Mouse (Mus musculus) gastrocnemius, postnatal 25 days (tissue): ENCODE data around the gene Nsmce4a. TPM values are rescaled to one million over a fixed set of nuclear protein-coding genes. Genes with fewer than 3 reads are reported as not detected.

Source experiments
- DNase-seq: peaks from one replicate; pipeline ENCODE4 v3.0.0; 2022
- total RNA-seq, 2 experiments: library from RNA; stranded (reverse); gene quantifications; 1 replicate in 1 of 2; 2 replicates in 1 of 2; pipeline ENCODE4 v1.2.3; 2021

Nsmce4a gene
- total RNA-seq, 2 experiments from 2014 or later: 25.8 to 26.5 TPM

- DNase-seq: no peak
Measured at GRCm38 (mm10) chr7:130578066-130578465, 5.1 kb upstream of the Nsmce4a start.

DNA sequence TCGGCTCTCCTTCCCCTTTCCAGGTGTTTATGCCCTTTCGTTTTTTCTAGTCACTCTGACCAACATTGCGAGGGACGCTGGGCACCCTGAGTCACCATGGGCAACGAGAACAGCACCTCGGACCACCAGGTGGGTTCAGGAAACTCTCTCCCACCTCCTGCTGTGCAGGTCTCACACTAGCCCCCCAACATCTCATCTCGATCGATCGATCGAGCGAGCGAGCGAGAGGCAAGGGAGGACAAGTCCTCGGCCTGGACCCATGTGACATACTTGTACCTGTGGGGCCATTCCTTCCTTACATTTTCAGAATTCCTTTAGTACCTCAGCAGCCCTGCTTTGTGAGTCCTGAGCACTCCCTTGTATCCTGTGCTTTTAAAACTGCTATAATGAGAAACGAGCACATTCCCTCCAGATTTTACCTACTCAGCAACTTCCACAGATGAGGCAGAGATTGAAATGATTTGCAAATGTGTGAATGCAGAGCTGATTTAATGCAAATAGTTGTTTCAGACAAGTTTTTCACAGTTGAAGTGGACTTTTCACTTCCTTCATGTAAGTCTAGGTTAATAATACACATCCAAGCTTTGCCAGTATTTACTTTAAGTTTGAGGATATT lies 4.6 kb upstream of the Nsmce4a start, which contains the start of gene Tacc2:
TSS of gene Tacc2 (plus strand) at position 51 of the 616 bp plus-strand sequence.
- DNase-seq: no peak

DNA sequence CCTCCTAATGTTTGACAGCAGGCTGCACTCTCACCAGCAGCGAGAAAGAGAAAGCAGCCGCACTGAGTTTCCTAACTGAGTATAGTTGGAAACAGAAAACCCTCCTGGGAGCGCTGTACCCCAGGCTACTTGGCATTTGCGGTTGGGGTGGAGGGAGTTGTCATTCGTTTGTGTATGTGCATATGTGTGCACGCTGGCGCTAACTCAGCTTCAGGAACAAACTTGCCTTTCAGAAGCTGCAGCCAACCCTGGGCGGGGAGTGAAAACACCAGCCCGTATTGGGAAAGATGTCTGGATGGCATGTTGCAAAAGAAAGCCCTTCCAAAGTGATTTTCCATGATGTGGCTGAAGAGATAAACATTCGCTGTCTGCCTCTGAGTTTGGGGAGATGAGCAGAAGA lies 4.1 kb upstream of the Nsmce4a start:
- no peak for DNase-seq

- no peak for DNase-seq
Measured at GRCm38 (mm10) chr7:130574211-130574991, 1.5 kb upstream of the Nsmce4a start.

- no peak for DNase-seq
Measured at GRCm38 (mm10) chr7:130573746-130574145, 828 bp upstream of the Nsmce4a start.

GRCm38 (mm10) chr7:130570472-130570871 lies 2.4 kb downstream of the Nsmce4a start:
- no peak for DNase-seq

GRCm38 (mm10) chr7:130568783-130569436 lies 4.0 kb downstream of the Nsmce4a start:
- DNase-seq: peak; percentile 80

DNA sequence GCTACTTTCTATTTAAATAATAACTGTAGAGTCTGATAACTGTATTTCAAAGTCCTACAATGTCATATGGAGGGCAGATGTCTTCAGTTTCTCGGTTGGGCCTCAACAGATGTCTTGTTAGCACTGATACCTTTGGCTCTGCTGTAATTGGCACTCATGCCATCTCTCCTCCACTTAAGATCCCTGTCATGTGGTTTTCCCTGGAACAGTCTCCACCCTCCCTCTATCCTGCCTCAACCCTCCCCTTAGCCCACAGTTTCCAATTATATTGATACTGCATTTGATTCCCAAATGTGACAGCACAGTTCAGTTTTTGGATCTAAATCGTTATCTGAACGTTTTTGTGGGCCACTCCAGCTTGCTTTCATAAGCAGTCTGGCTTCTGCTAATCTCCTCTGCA lies 8.3 kb downstream of the Nsmce4a start:
- DNase-seq: peak; percentile 31

GRCm38 (mm10) chr7:130563880-130564279 lies 9.0 kb downstream of the Nsmce4a start:
- no peak for DNase-seq

DNA sequence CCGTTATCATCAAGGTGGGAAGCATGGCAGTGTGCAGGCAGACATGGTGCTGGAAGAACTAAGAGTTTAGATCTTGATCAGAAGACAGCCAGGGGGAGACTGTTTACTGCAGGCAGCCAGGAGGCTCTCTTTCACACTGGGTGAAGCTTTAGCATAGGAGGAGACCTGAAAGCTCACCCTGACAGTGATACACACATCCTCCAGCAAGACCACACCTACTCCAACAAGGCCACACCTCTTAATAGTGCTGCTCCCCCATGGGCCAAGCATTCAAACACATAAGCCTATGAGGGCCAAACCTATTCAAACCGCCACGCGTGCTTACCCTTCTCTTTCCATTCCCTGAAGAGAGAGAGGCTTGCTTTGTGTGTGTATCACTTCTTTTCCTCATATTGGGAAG lies 9.6 kb downstream of the Nsmce4a start:
- no peak for DNase-seq

GRCm38 (mm10) chr7:130560933-130561332 lies 12.0 kb downstream of the Nsmce4a start:
- no peak for DNase-seq

DNA sequence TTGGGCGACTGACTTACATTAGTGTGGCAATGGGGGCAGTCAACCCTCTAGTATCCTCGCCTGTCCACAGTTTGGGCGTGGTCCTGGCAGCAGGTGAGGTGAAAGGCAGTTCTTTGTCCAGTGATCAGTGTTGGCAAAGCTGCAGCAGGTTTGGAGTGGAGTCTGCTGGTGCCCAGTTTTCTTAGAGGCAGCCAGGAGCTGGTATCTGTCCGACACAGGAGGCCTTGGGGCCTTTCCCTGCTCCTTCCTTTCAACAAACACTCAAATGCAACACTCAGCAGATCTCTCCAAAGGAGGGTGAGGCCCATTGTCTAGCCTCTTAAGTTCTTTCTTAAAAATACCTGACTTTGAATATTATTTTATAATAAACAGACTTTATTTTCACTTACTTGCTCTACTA lies 14.3 kb downstream of the Nsmce4a start:
- no peak for DNase-seq

DNA sequence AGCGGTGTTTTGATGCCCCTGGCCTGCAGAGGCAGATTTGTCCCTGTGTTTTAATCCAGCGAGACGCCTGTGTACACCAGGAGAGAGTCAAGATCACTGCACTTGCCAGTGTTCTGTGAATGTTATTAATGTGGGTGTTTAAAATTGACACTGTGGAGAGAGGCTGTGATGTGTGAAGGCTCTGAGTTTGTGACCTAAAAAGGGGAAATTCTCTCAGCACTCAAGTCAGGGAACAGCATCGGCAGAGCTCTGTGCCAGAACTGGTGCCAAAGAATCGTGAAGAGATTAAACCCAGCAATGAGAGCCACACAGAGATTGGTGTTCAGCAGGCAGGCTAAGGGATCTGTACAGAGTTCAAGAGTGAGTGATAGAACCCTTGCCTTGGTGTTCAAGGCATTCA lies 17.3 kb downstream of the Nsmce4a start:
- no peak for DNase-seq

- no peak for DNase-seq
Measured at GRCm38 (mm10) chr7:130553321-130553720, 19.6 kb downstream of the Nsmce4a start.

DNA sequence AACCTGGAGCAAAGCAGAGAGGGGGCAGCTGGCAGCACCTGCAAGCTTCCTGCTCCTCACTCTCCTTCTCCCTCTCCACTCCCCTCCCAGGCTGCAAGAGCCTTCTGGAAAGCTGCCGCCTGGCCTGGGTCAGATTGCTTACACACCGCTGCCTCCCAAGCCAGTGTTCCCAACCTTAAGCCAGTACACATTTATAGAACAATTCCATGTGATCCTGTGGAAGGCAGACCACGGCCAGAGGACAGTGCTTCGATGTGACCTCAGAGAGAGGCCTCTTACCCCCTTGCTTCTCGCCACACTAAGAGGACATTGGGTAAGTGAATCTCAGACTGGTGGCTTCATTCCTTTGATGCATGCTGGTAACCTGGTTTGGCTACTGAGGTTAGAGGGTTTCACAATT lies 20.1 kb downstream of the Nsmce4a start:
- DNase-seq: peak; percentile 88

GRCm38 (mm10) chr7:130547635-130548175 lies 25.2 kb downstream of the Nsmce4a start:
- no peak for DNase-seq

DNA sequence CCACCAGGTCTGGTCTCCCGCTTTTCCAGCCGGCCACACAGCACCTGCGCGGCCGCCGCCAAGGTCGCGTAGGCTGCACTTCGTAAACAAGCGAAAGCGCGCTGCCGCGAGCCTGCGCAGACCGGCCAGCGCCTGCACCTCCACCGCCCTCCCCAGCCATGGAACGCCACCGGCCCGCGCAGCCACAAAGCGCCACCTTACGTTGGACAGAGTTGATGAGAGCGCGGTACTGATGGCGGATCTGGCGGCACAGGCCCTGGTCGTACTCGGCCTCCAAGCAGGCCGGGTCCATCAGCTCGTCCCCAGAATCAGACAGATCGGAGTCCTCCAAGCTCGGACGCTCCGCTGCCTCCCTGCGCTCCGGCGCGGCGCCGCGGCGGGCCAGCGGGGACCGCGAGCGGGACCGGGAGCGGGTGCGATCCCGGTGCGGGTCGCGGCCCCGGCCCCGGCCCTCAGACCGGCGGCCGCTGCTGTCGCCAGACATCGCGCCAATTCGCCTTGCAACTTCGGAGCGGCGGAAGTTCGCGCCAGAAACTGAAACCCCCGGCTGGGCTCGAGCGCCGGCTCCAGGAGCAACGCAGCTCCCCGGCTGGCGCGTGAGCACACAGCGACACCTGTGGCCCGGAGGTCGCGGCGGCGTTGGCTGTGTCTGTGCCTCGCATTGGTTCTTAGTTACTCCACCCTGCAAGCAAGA lies 26.0 kb downstream of the Nsmce4a start:
- peak; percentile 92 for DNase-seq

DNA sequence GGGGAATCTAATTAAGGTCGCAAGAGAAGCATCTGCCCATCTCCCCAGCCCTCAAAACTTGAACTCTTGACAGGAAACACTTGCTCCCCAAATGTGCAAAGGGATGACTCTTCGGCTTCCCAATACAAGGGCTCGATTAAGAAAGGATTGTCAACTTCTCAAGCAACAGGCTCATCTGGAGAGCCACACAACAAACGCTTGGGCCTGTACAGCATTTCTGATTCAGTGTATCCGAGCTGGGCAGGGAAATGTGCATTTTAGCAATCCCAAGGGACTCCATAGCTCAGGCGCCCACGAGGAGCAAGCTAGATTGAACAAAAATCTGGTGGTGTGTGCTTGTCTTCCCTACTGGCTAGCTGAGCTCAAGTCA lies 26.5 kb downstream of the Nsmce4a start:
- no peak for DNase-seq

DNA sequence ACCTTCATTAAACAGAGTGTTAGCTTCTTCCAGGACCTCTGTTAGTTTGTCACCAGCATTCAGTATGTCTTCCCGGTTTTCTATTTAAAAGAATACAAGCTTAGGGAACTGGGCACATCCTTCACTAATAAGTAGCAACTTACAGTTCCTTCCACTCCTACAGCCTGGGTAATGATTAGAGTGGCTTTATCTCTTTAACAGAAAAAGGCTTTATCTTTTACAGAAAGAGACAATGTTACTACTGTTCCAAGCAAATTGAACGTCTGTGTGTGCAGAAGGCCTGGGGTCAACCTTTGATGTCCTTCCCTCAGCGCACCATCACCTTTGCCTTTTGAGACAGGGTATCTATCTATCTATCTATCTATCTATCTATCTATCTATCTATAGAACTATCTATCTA lies 27.0 kb downstream of the Nsmce4a start:
- DNase-seq: no peak

GRCm38 (mm10) chr7:130545401-130545800 lies 27.5 kb downstream of the Nsmce4a start:
- DNase-seq: no peak

DNA sequence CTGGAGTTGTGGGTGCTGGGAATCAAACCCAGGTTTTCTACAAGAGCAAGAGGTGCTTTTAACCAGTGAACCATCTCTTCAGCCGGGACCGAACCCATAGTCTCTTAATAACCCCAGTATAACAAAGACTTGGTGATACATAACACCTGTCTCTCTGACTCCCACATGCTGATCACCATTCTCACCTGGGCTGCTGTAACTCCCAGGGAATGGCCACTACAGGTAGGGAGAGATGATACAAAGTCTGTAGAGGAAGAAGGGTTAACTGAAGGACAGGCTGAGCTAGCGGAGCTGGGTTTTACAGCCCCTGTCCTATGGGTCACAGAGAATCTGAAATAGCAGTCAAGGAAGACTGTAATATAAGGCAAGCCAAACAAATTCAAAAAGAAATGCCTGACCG lies 29.7 kb downstream of the Nsmce4a start:
- DNase-seq: no peak

DNA sequence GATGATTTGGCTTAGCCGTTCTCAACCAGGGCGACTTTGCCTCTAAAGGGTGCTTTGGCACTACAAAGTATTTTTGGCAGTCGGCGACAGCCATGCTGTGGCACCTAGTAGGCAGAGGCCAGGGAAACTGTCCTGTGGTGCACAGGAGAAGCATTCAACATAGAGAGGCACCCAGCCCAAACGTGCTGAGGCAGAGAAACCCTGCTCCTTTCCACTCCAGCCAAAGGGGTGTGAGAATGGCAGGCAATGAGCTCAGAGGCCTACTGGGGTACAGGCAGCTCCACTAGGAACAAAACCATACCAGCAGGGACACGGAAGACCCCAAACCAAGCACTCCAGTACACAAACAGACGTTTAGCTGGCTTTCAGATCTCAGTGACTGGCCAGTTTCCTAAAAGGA lies 32.7 kb downstream of the Nsmce4a start:
- no peak for DNase-seq
